Mouse (Mus musculus): ENCODE results near the gene Gnl3l. TPM values are rescaled to one million over a fixed set of nuclear protein-coding genes. Genes with fewer than 3 reads are reported as not detected.

The Gnl3l gene
- 100 to 1,000 TPM; 204 to 216 (median 206) TPM for total RNA-seq (2022)

- peak; percentile 70 to 85 for DNase-seq (ENCODE audit: low spot score in 2 of 2)
Measured at GRCm38 (mm10) chrX:151016938-151017877, at the start of gene Gnl3l. Gene Gnl3l, minus strand, starts transcription at chrX:151017322.

GRCm38 (mm10) chrX:151066071-151066666 is 49.0 kb upstream of the Gnl3l start:
- DNase-seq (ENCODE audit: low spot score in 2 of 2) = no peak

GRCm38 (mm10) chrX:151061615-151062299 is 44.6 kb upstream of the Gnl3l start:
- DNase-seq (ENCODE audit: low spot score in 2 of 2) = no peak

GRCm38 (mm10) chrX:151059346-151059745 is 42.2 kb upstream of the Gnl3l start:
- no peak for DNase-seq (ENCODE audit: low spot score in 2 of 2)

GRCm38 (mm10) chrX:151055559-151055958 is 38.4 kb upstream of the Gnl3l start:
- DNase-seq (ENCODE audit: low spot score in 2 of 2) = no peak

GRCm38 (mm10) chrX:151054489-151054888 is 37.4 kb upstream of the Gnl3l start:
- no peak for DNase-seq (ENCODE audit: low spot score in 2 of 2)

GRCm38 (mm10) chrX:151050337-151050736 is 33.2 kb upstream of the Gnl3l start:
- DNase-seq (ENCODE audit: low spot score in 2 of 2) = peak; percentile 10 to 72

GRCm38 (mm10) chrX:151049661-151050215 is 32.6 kb upstream of the Gnl3l start:
- no peak for DNase-seq (ENCODE audit: low spot score in 2 of 2)

GRCm38 (mm10) chrX:151047431-151048058 is 30.4 kb upstream of the Gnl3l start:
- DNase-seq (ENCODE audit: low spot score in 2 of 2) = peak in 1 of 2 experiments; percentile 8

GRCm38 (mm10) chrX:151046777-151047430 is 29.8 kb upstream of the Gnl3l start:
- peak; percentile 46 to 67 for DNase-seq (ENCODE audit: low spot score in 2 of 2)

- DNase-seq (ENCODE audit: low spot score in 2 of 2) = no peak
Measured at GRCm38 (mm10) chrX:151046321-151046720, 29.2 kb upstream of the Gnl3l start.

GRCm38 (mm10) chrX:151045850-151046249 is 28.7 kb upstream of the Gnl3l start, which contains the start of gene Fgd1:
Gene Fgd1, plus strand, starts transcription at chrX:151046150.
- no peak for DNase-seq (ENCODE audit: low spot score in 2 of 2)

GRCm38 (mm10) chrX:151041223-151041622 is 24.1 kb upstream of the Gnl3l start:
- no peak for DNase-seq (ENCODE audit: low spot score in 2 of 2)

- DNase-seq (ENCODE audit: low spot score in 2 of 2) = no peak
Measured at GRCm38 (mm10) chrX:151031400-151031799, 14.3 kb upstream of the Gnl3l start.

GRCm38 (mm10) chrX:151018798-151019197 is 1.7 kb upstream of the Gnl3l start:
- no peak for DNase-seq (ENCODE audit: low spot score in 2 of 2)

GRCm38 (mm10) chrX:151017897-151018296 is 775 bp upstream of the Gnl3l start:
- no peak for DNase-seq (ENCODE audit: low spot score in 2 of 2)

GRCm38 (mm10) chrX:150996775-150997174 is 20.3 kb downstream of the Gnl3l start:
- DNase-seq (ENCODE audit: low spot score in 2 of 2) = peak in 1 of 2 experiments; percentile 33

- DNase-seq (ENCODE audit: low spot score in 2 of 2) = no peak
Measured at GRCm38 (mm10) chrX:150981621-150982020, 35.5 kb downstream of the Gnl3l start.

- no peak for DNase-seq (ENCODE audit: low spot score in 2 of 2)
Measured at GRCm38 (mm10) chrX:150975424-150975823, 41.7 kb downstream of the Gnl3l start.

- DNase-seq (ENCODE audit: low spot score in 2 of 2) = no peak
Measured at GRCm38 (mm10) chrX:150963027-150963426, 54.1 kb downstream of the Gnl3l start.

All from left cerebral cortex, adult 8-10 months (tissue).